Mouse (Mus musculus) limb, embryonic 14.5 days (tissue): Measurements from ENCODE around the gene Pate2. TPM values are rescaled to one million over a fixed set of nuclear protein-coding genes. Genes with fewer than 3 reads are reported as not detected.

Source experiments
- ATAC-seq: fragments of 200-750 bp; cut with Nextera tagmentation; 2 replicates; pipeline ENCODE4 v1.8.0; 2017; ENCODE audit warnings: low read depth, moderate number of reproducible peaks, moderate TSS enrichment; ENCODE audit not compliant: low FRiP score
- DNase-seq: peaks from one replicate; pipeline ENCODE4 v3.0.0-alpha.2; 2015; ENCODE audit warnings: low spot score
- H3K27ac ChIP-seq: fragments of 300-500 bp; sonication (generic); replicated peaks from 2 replicates; pipeline ENCODE4 v1.5.1; 2014; ENCODE audit warnings: low read depth, mild to moderate bottlenecking, low read length, moderate library complexity, mixed read lengths
- H3K27me3 ChIP-seq: fragments of 300-500 bp; sonication (generic); 2 replicates; pipeline ENCODE4 v1.6.1; 2014; ENCODE audit warnings: low read length, mixed read lengths; ENCODE audit not compliant: control insufficient read depth, insufficient read depth
- H3K36me3 ChIP-seq: fragments of 300-500 bp; sonication (generic); 2 replicates; pipeline ENCODE4 v1.6.1; 2014; ENCODE audit warnings: mild to moderate bottlenecking, low read length, moderate library complexity, mixed read lengths; ENCODE audit not compliant: control insufficient read depth, insufficient read depth
- H3K4me1 ChIP-seq: fragments of 300-500 bp; sonication (generic); 2 replicates; pipeline ENCODE4 v1.6.1; 2014; ENCODE audit warnings: antibody characterized with exemption, low read length, mixed read lengths; ENCODE audit not compliant: control insufficient read depth, insufficient read depth
- H3K4me2 ChIP-seq: fragments of 300-500 bp; sonication (generic); replicated peaks from 2 replicates; pipeline ENCODE4 v1.6.1; 2014; ENCODE audit warnings: low read depth, mild to moderate bottlenecking, low read length, moderate library complexity; ENCODE audit not compliant: severe bottlenecking
- H3K4me3 ChIP-seq: fragments of 300-500 bp; sonication (generic); replicated peaks from 2 replicates; pipeline ENCODE4 v1.5.1; 2014; ENCODE audit warnings: low read length
- H3K9ac ChIP-seq: fragments of 300-500 bp; sonication (generic); 2 replicates; pipeline ENCODE4 v1.6.1; 2014; ENCODE audit warnings: mild to moderate bottlenecking, low read depth, low read length, moderate library complexity; ENCODE audit not compliant: severe bottlenecking
- H3K9me3 ChIP-seq: fragments of 300-500 bp; sonication (generic); 2 replicates; pipeline ENCODE4 v1.6.1; 2016; ENCODE audit warnings: low read length; ENCODE audit not compliant: control insufficient read depth
- POLR2A ChIP-seq: fragments of 200-500 bp; IDR thresholded peaks from 2 replicates; pipeline ENCODE4 v1.8.0; 2012; ENCODE audit warnings: inconsistent platforms, mild to moderate bottlenecking, moderate library complexity, borderline replicate concordance; ENCODE audit not compliant: insufficient read depth, insufficient read length; ENCODE audit errors: extremely low read depth
- WGBS: fragments of 180-500 bp; shearing (Covaris S2); extraction: QIAGEN DNeasy Blood & Tissue Kit; methylation state at CpG from one replicate; pipeline ENCODE4 v1.1.7; 2014; 5-methylcytosine and 5-hydroxymethylcytosine counted together
- polyA plus RNA-seq, 2 experiments: library from polyadenylated mRNA; depleted of rRNA in 1 of 2; stranded (reverse) in 1 of 2; unstranded in 1 of 2; fragments of >200 nt; fragmentation: Nextera tagmentation in 1 of 2; extraction: Ambion mirVana in 1 of 2; gene quantifications; 2 replicates each; pipeline versions ENCODE4 v1.2.1 to v1.2.3; 2012 to 2014

The Pate2 gene
- polyA plus RNA-seq, 2 experiments: 0.37 to 0.97 TPM

DNA sequence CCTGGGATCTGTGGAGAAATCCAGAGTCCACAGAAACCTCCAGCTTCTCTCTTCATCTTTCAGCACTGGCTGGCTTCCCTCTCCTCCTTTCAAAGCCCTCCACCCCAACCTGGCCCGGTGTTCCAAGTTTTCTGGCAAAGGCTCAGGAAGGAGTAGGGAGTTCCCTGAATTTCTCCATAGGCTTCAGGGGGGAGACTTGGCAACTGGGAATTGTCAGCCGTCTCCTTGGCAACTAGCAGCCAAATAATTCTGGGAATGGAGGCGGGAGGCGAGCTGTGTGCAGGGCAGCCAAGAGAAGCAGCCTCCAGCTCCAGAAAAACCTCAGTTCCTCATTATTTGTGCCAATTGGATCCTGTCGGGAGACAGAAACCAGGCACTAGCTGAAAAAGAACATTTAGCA, 46.5 kb upstream of the Pate2 start:
- ATAC-seq (peak; percentile 87), DNase-seq (peak; percentile 93)
- H3K9ac ChIP-seq: no peak overlapping the region
- H3K4me3 ChIP-seq: no peak overlapping the region
- peak overlapping the region; percentile 32; the same call in 1 of the 2 replicates for H3K4me2 ChIP-seq
- no peaks in the 10 kb centered on the region for H3K27me3 ChIP-seq
- no peaks in the 10 kb centered on the region for H3K36me3 ChIP-seq
- TF ChIP-seq POLR2A: no peak
- H3K27ac ChIP-seq: peak overlapping the region; percentile 85
- peaks cover 35% of the 10 kb centered on the region for H3K4me1 ChIP-seq
- H3K9me3 ChIP-seq: no peaks in the 10 kb centered on the region
- WGBS: 16% methylated on average over 5 of the region's 5 CpGs

DNA sequence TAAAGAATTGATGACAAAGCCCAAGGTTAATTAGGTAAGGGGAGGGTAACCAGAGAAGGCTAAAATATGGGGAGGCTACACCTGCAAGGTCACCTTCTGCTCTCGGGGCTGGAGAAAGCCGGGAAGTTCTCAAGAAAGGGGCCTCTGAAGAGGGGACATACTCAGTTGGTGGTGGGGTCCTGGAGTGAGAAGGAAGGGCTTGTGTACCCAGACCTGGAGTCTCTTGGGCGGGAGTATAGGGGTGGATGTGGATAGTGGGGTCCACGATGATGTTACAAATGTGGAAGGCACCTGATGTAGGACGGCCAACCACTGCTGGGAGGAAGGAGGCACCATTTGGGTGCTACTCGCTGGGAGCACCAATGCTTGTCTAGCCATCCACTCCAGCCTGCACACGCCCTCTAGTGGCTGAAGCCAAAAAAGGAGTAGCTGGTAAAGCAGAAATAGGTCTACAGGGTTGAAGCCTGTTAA, 46.1 kb upstream of the Pate2 start:
- ATAC-seq (peak; percentile 74), DNase-seq (peak; percentile 84)
- H3K4me3 ChIP-seq: no peak overlapping the region
- no peak overlapping the region for H3K9ac ChIP-seq
- peak overlapping the region; percentile 85 for H3K27ac ChIP-seq
- H3K4me2 ChIP-seq: peak overlapping the region; percentile 32; the same call in 1 of the 2 replicates
- H3K4me1 ChIP-seq: peaks cover 37% of the 10 kb centered on the region
- H3K36me3 ChIP-seq: no peaks in the 10 kb centered on the region
- no peaks in the 10 kb centered on the region for H3K9me3 ChIP-seq
- H3K27me3 ChIP-seq: no peaks in the 10 kb centered on the region
- no peak for TF ChIP-seq POLR2A
- 14% methylated on average over 7 of the region's 7 CpGs for WGBS

DNA sequence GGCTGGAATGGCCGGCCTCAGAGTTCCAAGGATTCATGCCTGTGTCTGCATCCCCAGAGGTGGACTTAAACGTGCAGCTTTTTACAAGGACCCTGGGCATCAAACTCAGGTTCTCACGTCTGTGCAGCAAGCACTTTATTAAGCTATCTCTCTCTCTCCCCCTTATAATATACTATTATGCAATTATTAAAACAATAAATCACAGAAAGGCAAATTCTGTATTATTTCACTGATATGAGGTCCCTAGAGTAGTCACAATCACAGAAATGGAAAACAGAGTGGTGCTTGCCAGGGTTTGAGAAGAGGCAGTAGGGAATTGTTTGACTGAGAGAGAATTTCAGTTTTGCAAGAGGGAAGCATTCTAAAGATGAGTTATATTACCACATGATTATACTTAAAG, 40.9 kb upstream of the Pate2 start:
- Histone ChIP-seq H3K27ac (peak overlapping the region; percentile 33; the same call in 1 of the 2 replicates), H3K27me3 (no peaks in the 10 kb centered on the region), H3K4me2 (no peak overlapping the region), H3K4me1 (peaks cover 39% of the 10 kb centered on the region), H3K9me3 (no peaks in the 10 kb centered on the region), H3K36me3 (no peaks in the 10 kb centered on the region), H3K9ac (no peak overlapping the region), H3K4me3 (no peak overlapping the region)
- DNase-seq: no peak
- 14% methylated on average over 3 of the region's 3 CpGs for WGBS
- TF ChIP-seq POLR2A: no peak
- no peak for ATAC-seq

DNA sequence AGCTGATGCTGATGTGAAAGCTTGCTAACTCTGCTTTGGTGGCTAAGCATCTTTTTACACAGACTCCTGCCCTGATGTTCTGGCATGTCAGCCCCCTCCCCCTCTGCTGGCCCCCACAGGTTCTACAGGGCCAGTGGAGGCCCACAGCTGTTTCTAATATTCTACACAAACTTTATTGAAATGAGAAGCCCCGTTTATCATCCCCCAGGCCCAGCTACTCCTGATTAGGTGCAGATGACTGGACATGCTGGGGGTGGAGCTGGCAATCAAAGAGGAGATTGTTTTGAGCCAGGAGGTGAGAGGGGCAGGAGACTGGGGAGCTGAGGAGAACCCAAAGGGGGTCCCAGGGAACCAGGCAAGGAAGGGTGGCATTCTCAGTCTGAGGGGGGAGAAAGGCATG, 40.3 kb upstream of the Pate2 start:
- DNase-seq (peak; percentile 74), ATAC-seq (peak; percentile 83)
- Histone ChIP-seq H3K4me2 (no peak overlapping the region), H3K27me3 (no peaks in the 10 kb centered on the region), H3K9ac (no peak overlapping the region), H3K27ac (peak overlapping the region; percentile 65), H3K4me1 (peaks cover 34% of the 10 kb centered on the region), H3K9me3 (no peaks in the 10 kb centered on the region), H3K4me3 (no peak overlapping the region), H3K36me3 (no peaks in the 10 kb centered on the region)
- WGBS: 10% methylated on average over 1 of the region's 1 CpGs
- TF ChIP-seq POLR2A: no peak

DNA sequence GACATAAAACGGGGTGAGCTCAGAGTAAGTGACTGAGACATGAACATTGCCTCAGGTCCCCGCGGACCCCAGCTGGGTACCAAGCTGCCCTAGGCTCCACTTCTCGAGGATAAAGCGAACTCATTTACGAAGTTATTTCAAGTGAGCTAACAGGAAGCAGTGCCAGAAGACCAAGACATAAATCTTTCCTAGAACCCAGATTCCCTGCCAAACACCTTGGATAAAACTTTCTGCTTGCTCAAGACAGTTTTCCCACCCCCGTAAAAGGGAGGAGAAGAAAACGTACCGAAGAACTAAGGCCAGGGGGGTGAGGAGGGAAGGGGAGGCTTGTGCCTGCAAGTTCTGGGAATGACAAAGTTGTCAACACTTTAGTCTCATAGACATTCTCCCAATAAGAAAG, 36.8 kb upstream of the Pate2 start:
- Histone ChIP-seq H3K36me3 (no peaks in the 10 kb centered on the region), H3K27me3 (no peaks in the 10 kb centered on the region), H3K4me2 (no peak overlapping the region), H3K9me3 (no peaks in the 10 kb centered on the region), H3K9ac (no peak overlapping the region), H3K4me3 (no peak overlapping the region), H3K4me1 (peaks cover 38% of the 10 kb centered on the region), H3K27ac (peak overlapping the region; percentile 67; the same call in 1 of the 2 replicates)
- ATAC-seq (peak; percentile 41; the same call in 1 of the 2 replicates), DNase-seq (peak; percentile 75)
- no peak for TF ChIP-seq POLR2A
- WGBS: 16% methylated on average over 9 of the region's 9 CpGs

DNA sequence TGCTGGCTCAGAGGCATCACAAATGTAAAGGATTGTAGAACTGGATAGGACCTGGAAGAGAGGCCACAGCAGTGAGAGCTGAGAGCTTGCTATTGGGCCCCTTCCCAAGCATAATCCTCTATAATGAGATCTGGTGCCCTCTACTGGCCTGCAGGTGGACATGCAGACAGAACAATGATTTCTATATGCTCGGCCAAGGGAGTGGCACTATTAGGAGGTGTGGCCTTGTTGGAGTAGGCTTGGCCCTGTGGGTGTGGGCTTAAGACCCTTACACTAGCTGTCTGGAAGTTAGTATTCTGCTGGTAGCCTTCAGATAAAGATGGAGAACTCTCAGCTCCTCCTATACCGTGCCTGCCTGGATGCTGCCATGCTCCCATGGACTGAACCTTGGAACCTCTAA, 35.0 kb upstream of the Pate2 start:
- ATAC-seq: peak; percentile 79
- TF ChIP-seq POLR2A: no peak
- Histone ChIP-seq H3K4me1 (peaks cover 27% of the 10 kb centered on the region), H3K27ac (no peak overlapping the region), H3K36me3 (no peaks in the 10 kb centered on the region), H3K4me3 (no peak overlapping the region), H3K9ac (no peak overlapping the region), H3K27me3 (no peaks in the 10 kb centered on the region), H3K4me2 (no peak overlapping the region), H3K9me3 (no peaks in the 10 kb centered on the region)
- WGBS: 5% methylated on average over 2 of the region's 2 CpGs
- peak; percentile 87 for DNase-seq
